Mouse (Mus musculus): ENCODE data around the gene Cldn2. TPM values are rescaled to one million over a fixed set of nuclear protein-coding genes. Genes with fewer than 3 reads are reported as not detected.

The Cldn2 gene
- polyA plus RNA-seq, 1 experiment from 2014 or later = 12.0 TPM

DNA sequence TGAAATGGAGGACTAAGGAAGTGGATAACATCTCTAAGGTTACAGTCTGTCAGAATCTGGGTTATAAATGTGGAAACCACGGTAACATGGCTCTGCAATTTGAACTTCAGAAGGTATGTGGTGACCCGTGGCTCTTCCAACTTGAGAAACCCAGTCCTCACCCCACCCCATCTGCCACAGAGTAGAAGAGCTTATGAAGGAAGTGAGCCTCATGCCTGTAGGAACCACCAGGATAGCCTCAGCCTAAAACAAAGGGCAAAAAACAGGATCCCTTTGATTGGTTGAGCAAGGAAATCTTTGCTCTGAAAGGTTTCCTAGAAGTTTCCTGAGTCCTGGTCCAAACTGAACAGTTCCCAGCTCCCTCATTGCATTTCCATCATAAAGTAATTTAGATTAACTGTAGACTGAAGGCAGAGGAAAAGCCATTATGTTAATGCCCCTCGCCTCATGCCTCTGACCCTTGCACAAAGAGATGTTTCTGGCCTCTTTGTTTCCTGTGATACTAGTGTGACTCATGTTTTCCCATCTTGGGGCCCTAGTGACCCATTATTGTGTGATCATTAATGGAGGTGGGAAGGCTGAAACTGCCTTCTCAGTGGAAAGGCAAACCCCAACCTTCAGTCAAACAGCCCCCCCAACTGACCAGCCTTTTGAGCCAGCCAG is 12.1 kb downstream of the Cldn2 start:
- H3K4me2 ChIP-seq = no peak overlapping the region

DNA sequence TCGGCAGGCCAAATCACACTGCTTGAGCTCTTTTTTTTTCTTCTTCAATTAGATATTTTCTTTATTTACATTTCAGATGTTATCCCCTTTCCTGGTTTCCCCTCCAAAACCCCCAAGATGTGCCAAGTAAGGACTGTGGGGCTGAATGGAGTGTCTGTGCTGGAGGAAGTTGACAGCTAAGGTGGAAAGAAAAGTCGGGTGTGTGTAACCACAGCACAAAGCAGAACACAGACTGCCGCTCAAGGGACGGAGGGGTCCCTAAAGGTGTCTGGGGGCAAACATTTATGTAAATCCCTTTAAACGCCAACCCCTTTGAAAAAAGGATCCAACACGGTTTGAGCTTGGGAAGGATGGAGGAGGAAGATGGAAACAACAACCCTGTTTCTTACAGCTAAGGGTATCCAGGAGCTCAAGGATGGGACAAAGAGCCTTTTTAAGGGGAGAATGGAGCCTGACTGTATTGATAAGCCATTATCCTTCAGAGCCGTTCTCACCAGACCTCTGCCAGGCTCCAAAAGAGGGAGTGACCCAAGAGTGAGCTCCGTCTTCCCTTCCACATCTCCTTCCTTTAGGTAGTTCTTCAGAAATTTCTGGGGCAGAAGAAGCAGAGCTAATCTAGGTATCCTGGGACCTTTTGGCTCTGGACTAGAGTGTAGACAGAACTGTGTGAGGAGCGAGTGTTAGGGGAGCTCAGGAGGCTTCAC is 12.8 kb downstream of the Cldn2 start:
- no peak for ATAC-seq (ENCODE audit: insufficient read depth, low FRiP score, low read depth)
- Histone ChIP-seq H3K36me3 (no peaks in the 10 kb centered on the region), H3K9me3 (no peaks in the 10 kb centered on the region), H3K4me2 (no peak overlapping the region), H3K27me3 (replicated peaks) (no peaks in the 10 kb centered on the region), H3K4me3 (replicated peaks) (no peak overlapping the region), H3K27ac (no peak overlapping the region), H3K4me1 (no peaks in the 10 kb centered on the region), H3K9ac (no peak overlapping the region)
- 71% methylated on average over 9 of the region's 9 CpGs for WGBS

More for the DNA sequence above, 12.1 kb downstream of the Cldn2 start:
- Histone ChIP-seq H3K9ac (no peak overlapping the region), H3K9me3 (no peaks in the 10 kb centered on the region), H3K4me1 (no peaks in the 10 kb centered on the region), H3K27me3 (replicated peaks) (no peaks in the 10 kb centered on the region), H3K27ac (no peak overlapping the region), H3K36me3 (no peaks in the 10 kb centered on the region), H3K4me3 (replicated peaks) (no peak overlapping the region)
- 57% methylated on average over 3 of the region's 3 CpGs for WGBS
- no peak for ATAC-seq (ENCODE audit: insufficient read depth, low FRiP score, low read depth)

DNA sequence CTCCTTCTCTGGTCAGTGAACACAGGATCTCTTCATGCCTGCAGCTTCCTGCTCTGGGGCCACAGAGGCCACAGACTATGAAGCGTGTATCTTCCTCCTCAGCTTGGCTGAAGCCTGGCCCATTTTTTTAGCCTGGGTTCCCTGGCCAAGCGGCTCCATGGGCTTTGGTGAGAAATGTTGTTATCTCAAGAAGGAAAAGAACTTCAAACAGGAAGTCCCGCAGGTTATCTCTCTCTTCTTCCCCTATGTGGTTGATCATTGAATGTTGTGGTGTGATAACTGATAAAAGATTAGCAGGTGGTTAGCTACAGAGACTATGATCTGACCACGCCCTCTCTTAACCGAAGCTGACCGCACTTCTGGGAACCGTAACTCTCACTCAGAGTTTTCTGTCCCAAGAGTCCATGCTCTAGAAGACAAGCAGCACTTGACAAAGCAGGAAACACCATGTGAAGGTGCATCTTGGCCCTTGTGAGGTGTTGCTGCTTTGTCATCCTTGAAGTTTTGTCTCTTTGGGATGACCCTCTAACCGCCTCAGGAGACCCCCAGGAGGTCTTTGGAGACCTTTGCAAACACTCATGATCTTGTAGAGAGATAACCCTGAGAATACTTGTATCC is 13.5 kb downstream of the Cldn2 start:
- Histone ChIP-seq H3K27ac (no peak overlapping the region), H3K36me3 (no peaks in the 10 kb centered on the region), H3K4me2 (no peak overlapping the region), H3K27me3 (replicated peaks) (no peaks in the 10 kb centered on the region), H3K9me3 (no peaks in the 10 kb centered on the region), H3K4me3 (replicated peaks) (no peak overlapping the region), H3K9ac (no peak overlapping the region), H3K4me1 (no peaks in the 10 kb centered on the region)
- peak; percentile 43; the same call in 1 of the 2 replicates for ATAC-seq (ENCODE audit: insufficient read depth, low FRiP score, low read depth)
- WGBS = 76% methylated on average over 8 of the region's 8 CpGs

DNA sequence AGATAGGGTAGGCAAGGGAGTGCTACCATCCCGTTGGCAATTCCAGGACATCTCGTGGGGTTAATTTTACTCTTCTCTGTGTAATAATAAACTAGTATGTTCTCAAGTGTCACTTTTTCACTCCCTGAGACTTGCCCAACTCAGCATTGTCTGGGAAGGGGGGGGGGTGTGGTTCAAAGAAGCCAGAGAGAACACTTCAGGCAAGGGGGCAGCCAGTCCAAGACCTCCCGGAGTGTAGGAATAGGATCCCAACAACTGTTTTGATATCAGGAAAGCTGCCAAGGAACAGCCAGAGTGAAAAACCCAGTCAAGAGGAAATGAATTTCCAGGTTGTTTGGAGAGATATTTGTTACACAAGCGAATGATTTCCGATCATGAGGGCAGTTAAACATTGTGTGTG is 14.6 kb downstream of the Cldn2 start:
- no peaks in the 10 kb centered on the region for H3K9me3 ChIP-seq
- H3K36me3 ChIP-seq = no peaks in the 10 kb centered on the region
- no peak for ATAC-seq (ENCODE audit: insufficient read depth, low FRiP score, low read depth)
- H3K4me1 ChIP-seq = no peaks in the 10 kb centered on the region
- no peaks in the 10 kb centered on the region for H3K27me3 ChIP-seq (replicated peaks)
- no peak overlapping the region for H3K9ac ChIP-seq
- H3K27ac ChIP-seq = no peak overlapping the region
- H3K4me3 ChIP-seq (replicated peaks) = no peak overlapping the region
- WGBS = 63% methylated on average over 5 of the region's 5 CpGs
- no peak overlapping the region for H3K4me2 ChIP-seq

DNA sequence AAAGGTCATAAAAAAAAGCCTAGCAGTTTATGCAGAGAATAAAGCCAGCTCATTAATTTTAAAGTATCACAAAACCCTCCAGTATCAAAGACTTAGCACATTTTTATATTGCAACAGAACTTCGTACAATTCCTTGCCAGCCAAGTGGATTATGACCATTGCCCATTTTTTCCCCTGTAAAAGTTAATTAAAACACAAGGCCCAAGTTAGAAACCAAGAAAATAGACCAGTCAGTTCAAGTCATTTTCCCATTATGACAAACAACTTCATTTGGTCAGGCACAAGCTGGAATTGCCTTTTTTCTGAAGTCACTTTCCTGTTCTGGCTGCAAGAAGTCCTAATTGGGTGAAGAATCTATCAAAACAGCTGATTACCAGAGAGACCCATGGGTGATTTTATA is 24.8 kb downstream of the Cldn2 start:
- Histone ChIP-seq H3K27me3 (replicated peaks) (no peaks in the 10 kb centered on the region), H3K4me3 (replicated peaks) (no peak overlapping the region), H3K9me3 (no peaks in the 10 kb centered on the region), H3K9ac (no peak overlapping the region), H3K36me3 (no peaks in the 10 kb centered on the region), H3K4me2 (no peak overlapping the region), H3K4me1 (no peaks in the 10 kb centered on the region), H3K27ac (no peak overlapping the region)
- no peak for ATAC-seq (ENCODE audit: insufficient read depth, low FRiP score, low read depth)
- WGBS = 75% methylated on average over 1 of the region's 1 CpGs

DNA sequence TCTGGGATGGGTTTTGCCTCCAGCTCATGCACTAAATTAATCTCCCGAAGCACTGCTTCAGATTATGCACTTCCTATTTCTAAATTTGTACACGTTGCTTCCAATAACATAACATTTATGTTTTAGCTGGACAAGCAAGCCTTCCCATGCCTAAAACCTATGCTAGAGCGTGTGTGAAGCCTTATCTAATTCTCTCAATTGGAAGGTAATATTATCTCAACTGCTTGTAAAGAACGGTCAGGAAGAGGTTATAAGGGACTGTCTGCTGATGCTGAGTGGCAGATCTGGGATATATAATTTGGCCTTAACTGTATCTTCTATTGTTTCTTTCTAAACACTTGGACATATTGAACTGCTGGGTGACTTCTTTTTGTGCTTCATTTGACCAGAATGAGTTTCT is 26.3 kb downstream of the Cldn2 start:
- Histone ChIP-seq H3K9ac (no peak overlapping the region), H3K4me3 (replicated peaks) (no peak overlapping the region), H3K27me3 (replicated peaks) (no peaks in the 10 kb centered on the region), H3K9me3 (no peaks in the 10 kb centered on the region), H3K4me2 (no peak overlapping the region), H3K27ac (no peak overlapping the region), H3K36me3 (no peaks in the 10 kb centered on the region), H3K4me1 (no peaks in the 10 kb centered on the region)
- no peak for ATAC-seq (ENCODE audit: insufficient read depth, low FRiP score, low read depth)
- 84% methylated on average over 4 of the region's 4 CpGs for WGBS

DNA sequence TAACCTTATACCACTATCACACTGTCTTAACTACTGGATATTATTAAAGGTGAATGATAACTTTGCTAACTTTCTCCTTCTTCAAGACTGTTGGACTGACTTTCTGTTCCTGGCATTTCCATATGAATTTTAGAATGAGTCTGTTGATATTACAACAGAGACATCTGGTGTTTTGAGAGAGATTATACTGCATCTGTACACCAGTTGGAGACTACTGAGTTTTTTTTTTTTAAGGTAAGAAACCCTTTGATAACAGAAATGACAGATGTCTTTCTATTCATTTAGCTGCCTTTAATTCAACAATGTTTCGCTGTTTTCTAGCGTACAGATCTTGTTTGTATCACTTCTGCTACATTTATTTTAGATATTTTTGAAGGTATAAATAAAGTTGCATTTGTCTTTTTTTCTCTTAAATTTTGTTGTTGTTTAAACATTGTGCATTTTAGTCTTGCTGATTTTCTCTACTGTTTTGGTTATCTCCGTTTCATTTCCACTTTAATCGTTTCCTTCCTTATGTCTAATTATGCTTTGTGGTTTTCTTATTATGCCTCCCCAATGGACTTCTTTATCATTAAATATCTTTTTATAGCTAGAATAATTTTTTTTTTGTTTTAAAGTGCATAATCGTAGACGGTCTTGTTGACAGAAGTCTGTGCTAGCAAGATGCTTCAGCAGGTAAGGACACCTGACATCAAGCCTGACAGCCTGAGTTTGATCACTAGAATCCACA is 27.9 kb downstream of the Cldn2 start:
- no peak overlapping the region for H3K4me2 ChIP-seq
- WGBS = 88% methylated on average over 6 of the region's 6 CpGs
- H3K27ac ChIP-seq = no peak overlapping the region
- no peak overlapping the region for H3K9ac ChIP-seq
- ATAC-seq (ENCODE audit: insufficient read depth, low FRiP score, low read depth) = no peak
- H3K36me3 ChIP-seq = no peaks in the 10 kb centered on the region
- no peaks in the 10 kb centered on the region for H3K9me3 ChIP-seq
- H3K4me1 ChIP-seq = no peaks in the 10 kb centered on the region
- no peaks in the 10 kb centered on the region for H3K27me3 ChIP-seq (replicated peaks)
- no peak overlapping the region for H3K4me3 ChIP-seq (replicated peaks)

DNA sequence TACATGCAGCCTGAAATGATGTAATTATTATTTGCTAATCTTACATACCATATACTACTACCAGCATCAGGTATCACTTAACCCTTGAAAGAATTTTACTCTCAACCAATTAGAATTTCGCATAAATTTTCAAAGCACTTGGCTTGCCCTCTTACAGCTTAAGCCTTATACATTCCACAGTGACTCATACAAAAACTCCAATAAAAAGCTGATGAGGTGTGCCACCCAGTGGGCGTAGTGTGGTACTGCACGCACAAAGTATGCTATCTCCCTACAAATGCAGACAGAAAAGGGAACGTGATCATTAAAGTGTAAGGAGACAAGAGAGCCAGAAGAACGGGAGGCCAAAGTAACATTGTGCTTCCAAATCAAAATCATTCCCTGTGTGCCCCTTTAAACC is 31.8 kb downstream of the Cldn2 start:
- Histone ChIP-seq H3K4me3 (replicated peaks) (no peak overlapping the region), H3K27ac (no peak overlapping the region), H3K9me3 (no peaks in the 10 kb centered on the region), H3K27me3 (replicated peaks) (no peaks in the 10 kb centered on the region), H3K36me3 (no peaks in the 10 kb centered on the region), H3K9ac (no peak overlapping the region), H3K4me2 (no peak overlapping the region), H3K4me1 (no peaks in the 10 kb centered on the region)
- no peak for ATAC-seq (ENCODE audit: insufficient read depth, low FRiP score, low read depth)
- 14% methylated on average over 5 of the region's 5 CpGs for WGBS

DNA sequence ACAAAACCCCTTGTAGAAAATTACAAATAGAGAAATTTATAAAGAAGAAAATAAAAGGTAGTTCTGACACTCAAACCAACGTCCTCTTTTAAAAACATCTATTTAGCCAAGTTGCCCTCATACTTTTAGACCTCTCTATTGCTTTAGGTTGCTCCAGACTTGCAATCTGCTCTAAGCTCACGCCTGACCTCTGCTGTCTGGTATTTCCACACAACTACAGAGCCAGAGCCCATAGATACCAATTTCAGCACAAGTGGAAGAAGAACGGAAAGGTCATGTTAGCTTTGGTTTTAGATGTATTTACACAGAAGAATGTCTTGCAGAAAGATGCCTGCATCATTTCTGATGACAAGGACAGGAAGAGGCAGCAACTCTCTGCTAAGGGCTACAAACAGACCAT is 38.4 kb downstream of the Cldn2 start:
- Histone ChIP-seq H3K36me3 (no peaks in the 10 kb centered on the region), H3K9me3 (no peaks in the 10 kb centered on the region), H3K27ac (no peak overlapping the region), H3K27me3 (replicated peaks) (no peaks in the 10 kb centered on the region), H3K4me3 (replicated peaks) (no peak overlapping the region), H3K4me2 (no peak overlapping the region), H3K9ac (no peak overlapping the region), H3K4me1 (no peaks in the 10 kb centered on the region)
- no peak for ATAC-seq (ENCODE audit: insufficient read depth, low FRiP score, low read depth)
- WGBS = 39% methylated on average over 3 of the region's 3 CpGs

DNA sequence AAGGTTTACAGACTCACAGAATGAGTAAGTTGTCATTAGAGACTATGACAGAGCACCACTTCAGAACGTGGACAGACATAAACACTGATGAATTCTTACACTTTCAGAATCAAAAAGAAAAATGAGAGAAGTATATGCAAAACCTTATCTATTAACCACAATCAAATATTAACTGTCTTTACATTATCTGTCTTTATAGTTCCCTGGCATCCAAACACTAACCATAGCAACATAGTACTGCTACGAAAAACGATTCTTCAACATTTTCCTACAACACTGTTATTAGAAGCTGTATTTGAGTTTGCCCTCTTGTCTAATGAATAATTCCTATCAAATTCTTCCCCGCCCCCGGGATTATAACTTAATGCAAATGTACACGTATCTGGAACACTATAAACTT is 40.5 kb downstream of the Cldn2 start:
- Histone ChIP-seq H3K4me1 (no peaks in the 10 kb centered on the region), H3K27me3 (replicated peaks) (no peaks in the 10 kb centered on the region), H3K4me2 (no peak overlapping the region), H3K36me3 (no peaks in the 10 kb centered on the region), H3K4me3 (replicated peaks) (no peak overlapping the region), H3K9me3 (no peaks in the 10 kb centered on the region), H3K27ac (no peak overlapping the region), H3K9ac (no peak overlapping the region)
- 78% methylated on average over 6 of the region's 6 CpGs for WGBS
- no peak for ATAC-seq (ENCODE audit: insufficient read depth, low FRiP score, low read depth)

DNA sequence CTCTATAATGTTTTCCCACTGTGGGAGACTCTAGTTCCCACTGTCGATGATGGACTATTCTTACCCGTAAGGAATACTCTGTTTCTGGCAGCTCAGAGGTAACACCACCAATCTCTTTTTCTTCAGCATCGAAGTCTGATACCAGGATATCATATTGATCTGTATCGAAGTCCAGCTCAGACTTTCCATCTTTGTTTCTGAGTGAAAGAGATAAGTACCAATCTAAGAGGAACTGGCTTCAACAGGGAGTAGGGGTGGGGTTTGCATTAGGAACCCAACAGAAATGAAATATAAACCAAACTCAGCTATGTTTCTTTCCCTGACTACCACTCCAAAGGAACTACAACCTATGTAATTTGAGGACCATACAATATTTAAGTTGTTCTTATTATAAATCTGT is 54.2 kb downstream of the Cldn2 start:
- H3K4me2 ChIP-seq = no peak overlapping the region
- no peak overlapping the region for H3K9ac ChIP-seq
- H3K4me3 ChIP-seq (replicated peaks) = no peak overlapping the region
- no peaks in the 10 kb centered on the region for H3K36me3 ChIP-seq
- H3K9me3 ChIP-seq = no peaks in the 10 kb centered on the region
- WGBS = 88% methylated on average over 4 of the region's 4 CpGs
- ATAC-seq (ENCODE audit: insufficient read depth, low FRiP score, low read depth) = no peak
- no peak overlapping the region for H3K27ac ChIP-seq
- no peaks in the 10 kb centered on the region for H3K27me3 ChIP-seq (replicated peaks)
- H3K4me1 ChIP-seq = no peaks in the 10 kb centered on the region

DNA sequence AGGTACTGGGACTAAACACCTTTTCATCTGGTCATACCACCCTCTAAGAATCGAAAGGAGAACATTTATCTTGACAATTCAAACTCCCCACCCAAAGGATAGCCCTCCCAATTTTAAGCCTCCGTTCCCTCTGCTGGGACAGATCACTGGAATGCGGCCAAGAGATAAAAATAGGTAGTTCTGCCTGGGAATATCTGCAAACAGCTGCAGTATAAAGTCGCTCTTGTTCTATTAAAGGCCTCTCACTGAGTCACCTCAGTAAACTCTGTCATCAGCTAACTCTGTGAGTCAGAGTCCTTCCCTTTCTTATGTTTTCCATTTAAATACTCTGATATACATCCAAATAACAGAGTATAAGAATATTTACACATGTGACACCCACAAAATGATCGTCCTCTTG is 58.8 kb downstream of the Cldn2 start:
- Histone ChIP-seq H3K27me3 (replicated peaks) (no peaks in the 10 kb centered on the region), H3K27ac (no peak overlapping the region), H3K4me3 (replicated peaks) (no peak overlapping the region), H3K4me2 (no peak overlapping the region), H3K9me3 (no peaks in the 10 kb centered on the region), H3K36me3 (no peaks in the 10 kb centered on the region), H3K9ac (no peak overlapping the region), H3K4me1 (no peaks in the 10 kb centered on the region)
- WGBS = 64% methylated on average over 5 of the region's 5 CpGs
- no peak for ATAC-seq (ENCODE audit: insufficient read depth, low FRiP score, low read depth)
